Mouse (Mus musculus): Measurements from ENCODE around the gene Gm10188.
A peak's percentile ranks its signal among the peaks of the same experiment; 100 is the strongest.

Gene Gm10188

DNA sequence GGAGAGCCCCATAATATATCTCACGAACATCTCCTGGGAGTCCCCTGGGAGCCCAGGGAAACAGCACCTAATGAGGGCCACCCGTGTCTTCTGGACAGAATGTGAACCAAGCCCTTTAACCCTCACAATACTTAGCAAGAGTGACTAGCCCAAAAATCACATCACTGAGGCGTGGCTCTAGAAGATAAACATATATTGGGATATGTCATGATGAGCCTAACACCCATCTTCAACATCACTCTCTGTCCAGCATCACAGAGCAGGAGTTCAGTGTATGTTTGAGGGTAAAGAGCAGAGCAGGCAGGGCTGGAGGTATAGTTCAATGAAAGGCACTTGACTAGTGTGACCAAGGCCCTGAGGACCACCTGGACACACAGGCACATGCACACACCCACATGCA, at the start of gene Gm10188:
Gm10188 (minus strand) TSS at position 101 of the 400 bp plus-strand sequence.
- no peak for DNase-seq

DNA sequence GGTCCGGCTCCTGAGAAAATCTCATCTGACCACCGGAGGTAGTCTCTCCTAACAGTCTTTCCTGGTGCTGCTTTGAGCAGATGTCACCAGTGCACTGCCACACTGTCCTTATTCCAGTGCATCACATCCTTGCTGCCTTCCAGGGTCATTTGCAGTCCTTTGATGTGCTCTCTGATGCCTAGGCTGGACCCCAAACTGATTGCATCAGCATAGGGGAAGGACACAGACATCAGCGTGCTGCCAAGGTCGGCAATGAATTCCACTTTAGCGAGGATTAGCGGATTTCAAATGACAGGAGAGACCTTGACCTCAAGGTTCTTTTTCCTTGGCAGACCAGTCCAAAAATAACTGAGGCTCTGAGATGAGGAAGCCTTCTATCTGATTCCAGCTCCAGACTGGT, 47.6 kb upstream of the Gm10188 start:
- no peak for DNase-seq

DNA sequence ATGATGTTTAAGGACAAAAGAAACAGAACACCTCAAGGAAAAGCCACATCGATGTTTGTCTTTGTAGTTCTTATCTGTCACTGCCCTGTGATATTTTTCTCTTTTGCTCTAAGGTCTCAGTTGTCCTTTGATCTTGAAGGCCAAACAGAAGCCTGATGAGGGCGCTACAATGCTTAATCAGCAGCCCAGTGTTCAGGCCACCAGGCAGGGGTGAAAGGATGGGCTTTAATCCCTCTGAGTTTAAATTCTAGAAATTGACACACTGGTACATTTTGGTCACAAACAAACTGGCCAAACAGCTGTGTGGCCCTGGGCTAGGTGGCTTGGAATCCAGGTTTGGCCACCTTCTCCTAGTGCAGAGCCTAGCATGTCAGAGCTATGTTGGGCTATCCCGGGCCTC, 47.1 kb upstream of the Gm10188 start:
- no peak for DNase-seq

DNA sequence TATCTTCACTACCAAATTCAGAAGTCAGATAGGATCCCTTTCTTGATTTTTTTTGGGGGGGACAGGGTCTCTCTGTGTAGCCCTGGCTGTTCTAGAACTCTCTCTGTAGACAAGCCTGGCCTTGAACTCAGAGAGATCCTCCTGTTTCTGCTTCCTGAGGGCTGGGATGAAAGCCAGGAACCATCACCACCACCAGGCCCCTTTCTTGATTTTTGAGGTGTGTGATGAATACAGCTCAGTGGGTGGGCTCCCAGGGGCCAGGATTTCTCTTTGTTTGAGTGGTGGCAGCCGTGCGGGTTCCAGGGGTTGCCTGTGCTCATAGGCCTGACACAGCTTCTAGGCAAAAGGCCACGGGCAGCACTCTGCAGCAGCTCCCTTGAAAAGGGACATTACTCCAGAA, 41.7 kb upstream of the Gm10188 start:
- DNase-seq = no peak

GRCm38 (mm10) chr1:132268418-132269060, 39.0 kb upstream of the Gm10188 start:
- no peak for DNase-seq

- no peak for DNase-seq
These were observed 38.4 kb upstream of the Gm10188 start for GRCm38 (mm10) chr1:132267959-132268358.

- no peak for DNase-seq
These were observed 37.4 kb upstream of the Gm10188 start for GRCm38 (mm10) chr1:132266791-132267557.

GRCm38 (mm10) chr1:132265936-132266335, 36.4 kb upstream of the Gm10188 start:
- DNase-seq = no peak

DNA sequence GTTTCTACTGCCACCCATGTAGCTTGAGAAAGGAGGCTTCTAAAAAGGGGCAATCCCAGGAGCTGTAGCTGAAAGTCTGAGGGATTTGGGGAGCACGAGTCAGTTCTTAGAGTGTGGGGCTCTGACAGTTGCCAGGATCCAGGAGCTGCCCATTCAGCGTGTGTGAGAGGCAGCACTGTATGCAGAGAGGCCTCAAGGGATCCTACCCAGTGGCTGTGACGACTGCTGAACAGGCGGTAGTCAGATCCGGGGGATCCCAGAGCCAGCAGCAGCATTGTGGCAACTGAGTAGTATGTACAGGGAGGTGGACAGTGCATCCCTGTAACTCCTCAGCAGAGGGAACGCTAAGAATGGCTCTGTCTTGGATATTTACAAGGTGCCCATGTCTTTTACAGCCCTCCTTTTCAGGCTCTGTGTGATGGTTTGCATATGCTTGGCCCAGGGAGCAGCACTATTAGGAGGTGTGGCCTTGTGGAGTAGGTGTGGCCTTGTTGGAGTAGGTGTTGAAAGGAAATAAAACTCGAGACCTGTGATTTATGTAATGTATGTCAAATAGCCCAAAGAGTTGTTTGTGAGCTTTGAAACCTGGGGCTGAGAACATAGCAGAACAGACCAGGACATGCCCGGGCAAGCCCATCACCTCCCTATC, 35.8 kb upstream of the Gm10188 start:
- no peak for DNase-seq

DNA sequence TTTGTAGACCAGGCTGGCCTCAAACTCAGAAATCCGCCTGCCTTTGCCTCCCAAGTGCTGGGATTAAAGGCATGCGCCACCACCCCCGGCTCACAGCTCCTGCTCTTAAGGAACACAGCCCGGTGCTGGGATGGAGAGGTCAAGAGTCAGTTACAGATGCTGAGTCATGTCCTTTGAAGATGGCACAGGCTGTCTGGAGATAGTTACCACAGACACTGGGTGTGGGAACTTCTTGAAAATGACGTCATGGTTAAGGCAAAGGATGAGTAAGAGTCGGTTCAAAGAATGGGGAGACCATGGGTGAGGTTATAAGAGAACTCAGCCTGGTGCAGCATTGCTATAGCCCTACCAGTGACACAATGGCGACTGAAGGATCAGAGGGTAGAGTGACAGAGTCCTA, 35.0 kb upstream of the Gm10188 start:
- DNase-seq = no peak

DNA sequence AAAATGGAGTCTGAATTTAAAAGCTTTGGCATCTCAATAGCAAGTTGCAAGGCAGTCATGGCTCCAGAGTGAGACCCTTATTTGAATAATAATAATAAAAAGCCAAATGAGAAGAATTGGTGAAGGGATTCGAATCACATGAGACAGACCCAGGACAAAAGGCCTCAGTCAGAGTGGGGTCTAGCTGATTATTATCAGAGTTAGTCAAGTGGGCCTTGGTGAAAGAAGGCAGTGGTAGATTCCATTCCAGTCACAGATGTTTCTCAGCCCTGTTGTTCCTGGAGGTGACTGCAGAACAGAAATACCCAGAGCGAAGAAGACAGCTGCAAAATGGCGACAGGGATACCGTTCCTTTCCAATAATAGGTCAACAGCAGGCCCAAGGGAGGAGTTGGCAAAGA, 34.1 kb upstream of the Gm10188 start:
- DNase-seq = no peak

DNA sequence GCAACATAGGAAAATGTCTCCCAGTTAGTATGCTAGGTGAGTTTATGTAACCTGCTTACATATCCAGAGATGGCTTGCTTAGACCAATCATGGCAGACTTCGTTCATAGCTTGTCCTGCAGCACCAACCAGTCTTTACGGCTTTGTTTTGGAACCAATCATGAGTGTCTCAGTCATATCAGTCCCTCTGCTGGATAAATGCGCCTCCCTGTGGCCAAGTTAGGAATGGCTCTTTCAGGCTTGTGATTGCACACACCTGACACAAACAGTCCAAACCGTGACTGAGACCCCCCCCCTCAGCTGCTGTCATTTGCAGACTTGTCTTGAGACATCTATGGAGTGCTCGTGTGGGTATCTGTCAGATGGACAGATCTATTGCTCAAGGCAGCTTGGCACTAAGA, 31.5 kb upstream of the Gm10188 start:
- no peak for DNase-seq

DNA sequence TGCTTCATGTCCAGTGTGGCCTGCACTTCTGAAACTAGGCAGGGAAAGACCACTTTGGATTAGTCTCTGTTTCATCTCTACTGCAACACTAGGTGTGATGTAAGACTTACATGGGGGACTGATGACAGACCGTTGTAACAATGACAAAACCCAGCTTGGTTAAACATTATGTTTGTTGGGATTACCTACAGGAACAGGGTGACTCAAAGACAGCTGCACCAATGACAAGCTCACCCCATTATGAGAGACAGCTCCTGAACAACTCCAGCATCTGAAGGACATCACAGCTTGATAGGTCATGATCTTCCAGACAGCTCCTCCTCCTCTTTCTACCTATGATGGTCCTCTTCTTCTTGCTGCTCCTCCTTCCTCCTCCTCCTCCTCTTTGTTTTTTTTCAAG, 30.8 kb upstream of the Gm10188 start:
- DNase-seq = no peak

- no peak for DNase-seq
These were observed 24.9 kb upstream of the Gm10188 start for GRCm38 (mm10) chr1:132254467-132254866.

- DNase-seq = peak; percentile 27
These were observed 17.1 kb upstream of the Gm10188 start for GRCm38 (mm10) chr1:132246641-132247040.

- DNase-seq = peak; percentile 96
These were observed 16.6 kb upstream of the Gm10188 start for GRCm38 (mm10) chr1:132246137-132246536.

DNA sequence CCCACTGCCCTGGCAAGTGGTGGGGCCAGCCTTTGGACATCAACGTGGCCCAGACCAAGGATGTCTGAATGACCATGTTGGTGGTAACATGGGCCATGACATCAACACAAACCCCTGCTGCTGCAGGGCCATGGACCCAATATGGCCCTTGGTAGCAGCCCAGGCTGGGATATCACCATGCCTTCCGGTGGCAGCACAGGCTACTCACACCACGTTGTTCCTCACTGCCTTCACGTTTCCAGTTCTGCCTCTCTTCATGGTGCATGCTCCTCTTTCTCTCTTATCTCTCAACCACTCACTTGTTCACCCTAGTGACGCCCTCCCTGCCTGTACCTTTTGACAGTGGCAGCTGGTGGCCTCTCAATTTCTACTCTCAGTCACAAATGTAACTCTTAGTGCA, 15.4 kb upstream of the Gm10188 start:
- peak; percentile 64 for DNase-seq

- peak; percentile 93 for DNase-seq
These were observed 8.1 kb upstream of the Gm10188 start for GRCm38 (mm10) chr1:132237585-132238159.

DNA sequence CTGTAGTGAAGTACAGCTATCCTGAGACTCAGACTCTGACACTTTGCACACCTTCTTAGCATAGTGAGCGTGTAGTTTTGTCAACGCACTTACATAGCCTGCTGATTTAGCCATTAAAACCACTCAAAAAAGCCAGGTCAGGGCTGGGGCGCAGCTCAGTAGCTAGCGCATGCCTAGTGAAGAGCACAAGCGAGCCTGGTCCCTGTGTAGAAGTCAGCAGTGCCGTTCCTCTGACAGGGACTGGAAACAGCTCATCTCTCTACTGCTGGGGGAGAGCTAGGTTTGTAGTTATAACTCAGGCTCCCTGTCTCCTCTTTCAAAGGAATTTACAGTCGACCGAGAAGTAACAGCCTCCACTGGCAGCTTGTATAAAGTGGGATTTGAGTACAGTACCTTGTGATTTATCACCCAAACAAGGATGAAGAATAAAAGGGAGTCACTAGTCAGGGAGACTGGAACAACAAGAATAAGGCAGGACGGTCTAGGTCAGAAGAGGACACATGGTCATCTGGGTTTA, 5.2 kb upstream of the Gm10188 start:
- no peak for DNase-seq

- DNase-seq = peak; percentile 82
These were observed 4.0 kb upstream of the Gm10188 start for GRCm38 (mm10) chr1:132233566-132233965.

GRCm38 (mm10) chr1:132231470-132232274, 2.1 kb upstream of the Gm10188 start:
- DNase-seq = peak; percentile 73

GRCm38 (mm10) chr1:132226297-132227080, 3.1 kb downstream of the Gm10188 start:
- DNase-seq = no peak
